Mouse (Mus musculus) heart, adult 2 months (tissue): ENCODE measurements around the gene Marcks. TPM values are rescaled to one million over a fixed set of nuclear protein-coding genes. Genes with fewer than 3 reads are reported as not detected.

Source experiments
- DNase-seq, 2 experiments: peaks; one replicate each; pipeline ENCODE4 v3.0.0; 2021
- H3K27ac ChIP-seq: fragments of 200-600 bp; 2 replicates; pipeline ENCODE4 v1.8.1; 2022
- H3K27me3 ChIP-seq: fragments of 200-500 bp; 2 replicates; pipeline ENCODE4 v1.6.1; 2012; ENCODE audit warnings: mild to moderate bottlenecking, low read length, inconsistent platforms, mixed read lengths; ENCODE audit not compliant: control insufficient read depth, insufficient read depth
- H3K36me3 ChIP-seq: fragments of 200-500 bp; 2 replicates; pipeline ENCODE4 v1.6.1; 2012; ENCODE audit warnings: low read length, inconsistent platforms; ENCODE audit not compliant: control insufficient read depth, insufficient read depth
- H3K4me1 ChIP-seq: fragments of 200-500 bp; 2 replicates; pipeline ENCODE4 v1.6.1; 2011; ENCODE audit warnings: low read length; ENCODE audit not compliant: control insufficient read depth, insufficient read depth
- H3K4me3 ChIP-seq: fragments of 200-600 bp; 2 replicates; pipeline ENCODE4 v1.8.1; 2022
- H3K79me2 ChIP-seq: fragments of 200-500 bp; replicated peaks from 2 replicates; pipeline ENCODE4 v1.6.1; 2012; ENCODE audit warnings: mild to moderate bottlenecking, inconsistent platforms, low read length, moderate library complexity, mixed read lengths; ENCODE audit not compliant: control insufficient read depth, insufficient read depth
- H3K9ac ChIP-seq: fragments of 200-500 bp; 2 replicates; pipeline ENCODE4 v1.6.1; 2012; ENCODE audit warnings: low read depth, mild to moderate bottlenecking, control low read depth, inconsistent platforms, low read length, mixed read lengths
- CTCF ChIP-seq: fragments of 200-600 bp; IDR thresholded peaks from 2 replicates; pipeline ENCODE4 v1.8.1; 2022; ENCODE audit warnings: antibody characterized with exemption, mild to moderate bottlenecking, moderate library complexity
- EP300 ChIP-seq: fragments of 200-500 bp; IDR thresholded peaks from 2 replicates; pipeline ENCODE4 v1.6.1; 2011; ENCODE audit warnings: low read depth, low read length, control low read depth; ENCODE audit not compliant: insufficient read depth
- POLR2A ChIP-seq: fragments of 200-500 bp; IDR thresholded peaks from 2 replicates; pipeline ENCODE4 v1.6.1; 2011; ENCODE audit warnings: mild to moderate bottlenecking, low read depth, low read length, control low read depth; ENCODE audit not compliant: insufficient read depth
- WGBS: fragments of 180-500 bp; shearing (Covaris S2); methylation state at CpG from one replicate; pipeline ENCODE4 v1.1.7; 2018; 5-methylcytosine and 5-hydroxymethylcytosine counted together
- intact Hi-C: fragments of 180-260 bp; cut with DNase I; formaldehyde crosslinking; loops from one replicate; pipeline ENCODE4 v1.15.1; 2025
- long read RNA-seq: library from polyadenylated mRNA; stranded (forward); transcript quantifications from one replicate; pipeline ENCODE4 v2.0.0, GENCODE M21; 2021
- polyA plus RNA-seq: library from polyadenylated mRNA; depleted of rRNA; stranded (reverse); fragments of >200 nt; gene quantifications from 2 replicates; pipeline ENCODE4 v1.2.3, GENCODE M21; 2012; rRNA removed
- total RNA-seq, 2 experiments: library from RNA; stranded (reverse); gene quantifications; 2 replicates each; pipeline ENCODE4 v1.2.3; 2021

Gene Marcks
- 10 to 100 TPM; 26.3 to 32.7 TPM for total RNA-seq
- 9.7 and 15.8 TPM in 2 replicates for polyA plus RNA-seq
- long read RNA-seq, full-length matches to known transcripts = 39 of 63 reads
- long read RNA-seq, partial matches to known transcripts = 0 of 63 reads
- long read RNA-seq, other reads (novel, unspliced or antisense) = 24 of 63 reads

DNA sequence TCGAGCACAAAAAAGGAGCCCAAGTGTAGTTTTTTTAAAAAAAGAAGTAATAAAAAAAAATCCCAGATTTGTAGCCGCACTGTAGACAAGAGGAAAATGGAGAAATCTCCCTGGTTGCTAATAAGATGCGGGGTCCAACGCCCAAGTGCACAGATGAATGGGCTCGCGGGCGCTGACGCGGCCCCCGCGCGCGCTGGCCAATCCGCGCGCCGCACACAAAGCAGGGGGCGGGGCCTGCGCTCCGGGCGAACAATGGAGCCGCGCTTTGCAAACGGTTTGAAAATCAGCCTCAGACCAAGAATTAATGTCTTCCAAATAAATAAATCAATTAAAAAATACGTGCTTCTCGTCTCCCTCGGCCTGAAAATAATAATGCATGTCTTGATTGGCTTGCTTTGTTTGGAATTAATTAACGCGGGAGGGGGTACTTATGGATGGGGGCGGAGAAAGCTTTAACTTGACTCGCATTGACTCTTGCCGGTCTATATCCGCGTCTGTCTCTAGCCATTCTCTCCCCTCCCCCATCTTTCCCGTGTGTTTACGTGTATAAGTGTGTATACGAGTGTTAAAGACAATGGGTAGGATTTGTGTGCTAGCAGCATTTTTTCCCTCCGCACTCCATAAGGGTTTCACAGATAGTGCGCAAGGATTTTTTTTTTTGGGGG, at the start of gene Marcks:
Gene Marcks (minus strand): TSS at position 143 of the 665 bp plus-strand sequence.
- Histone ChIP-seq H3K27ac (peak within 1 kb of the TSS; percentile 98), H3K36me3 (peaks cover 11% of the 10 kb centered on the region), H3K9ac (peak within 1 kb of the TSS; percentile 77), H3K4me3 (peak within 1 kb of the TSS; percentile 68), H3K79me2 (no peaks in the 10 kb centered on the region; the same call in 1 of the 2 replicates), H3K4me1 (peaks cover 6% of the 10 kb centered on the region), H3K27me3 (no peaks in the 10 kb centered on the region)
- DNase-seq = peak; percentile 90 to 92
- TF ChIP-seq CTCF (no peak), EP300 (0 out of 2 replicates have a peak, but pooled peaks have one; percentile 16), POLR2A (peak; percentile 90)
- under 1% methylated on average over 39 of the region's 39 CpGs for WGBS
- intact Hi-C loops = loop anchor here (5.0 to 10.0 kb wide), 3 partner anchors 343 to 1128 kb away; no protein-coding TSS in a partner anchor

GRCm38 (mm10) chr10:37177071-37177470, 38.4 kb upstream of the Marcks start:
- H3K4me3 ChIP-seq = no peak overlapping the region
- H3K9ac ChIP-seq = no peak overlapping the region
- no peaks in the 10 kb centered on the region for H3K4me1 ChIP-seq
- H3K27me3 ChIP-seq = no peaks in the 10 kb centered on the region
- no peak overlapping the region for H3K27ac ChIP-seq
- no peaks in the 10 kb centered on the region for H3K79me2 ChIP-seq
- 96% methylated on average over 3 of the region's 3 CpGs for WGBS
- H3K36me3 ChIP-seq = no peaks in the 10 kb centered on the region
- intact Hi-C loops = no loop called here
- TF ChIP-seq POLR2A (no peak), CTCF (no peak), EP300 (no peak)
- DNase-seq = no peak

GRCm38 (mm10) chr10:37172416-37172950, 33.8 kb upstream of the Marcks start:
- intact Hi-C loops = no loop called here
- H3K4me3 ChIP-seq = no peak overlapping the region
- no peaks in the 10 kb centered on the region for H3K79me2 ChIP-seq
- TF ChIP-seq CTCF (no peak), POLR2A (no peak), EP300 (no peak)
- H3K27ac ChIP-seq = no peak overlapping the region
- DNase-seq = no peak
- H3K4me1 ChIP-seq = peaks cover 3% of the 10 kb centered on the region
- no peaks in the 10 kb centered on the region for H3K27me3 ChIP-seq
- WGBS = 92% methylated on average over 8 of the region's 8 CpGs
- no peak overlapping the region for H3K9ac ChIP-seq
- H3K36me3 ChIP-seq = no peaks in the 10 kb centered on the region

DNA sequence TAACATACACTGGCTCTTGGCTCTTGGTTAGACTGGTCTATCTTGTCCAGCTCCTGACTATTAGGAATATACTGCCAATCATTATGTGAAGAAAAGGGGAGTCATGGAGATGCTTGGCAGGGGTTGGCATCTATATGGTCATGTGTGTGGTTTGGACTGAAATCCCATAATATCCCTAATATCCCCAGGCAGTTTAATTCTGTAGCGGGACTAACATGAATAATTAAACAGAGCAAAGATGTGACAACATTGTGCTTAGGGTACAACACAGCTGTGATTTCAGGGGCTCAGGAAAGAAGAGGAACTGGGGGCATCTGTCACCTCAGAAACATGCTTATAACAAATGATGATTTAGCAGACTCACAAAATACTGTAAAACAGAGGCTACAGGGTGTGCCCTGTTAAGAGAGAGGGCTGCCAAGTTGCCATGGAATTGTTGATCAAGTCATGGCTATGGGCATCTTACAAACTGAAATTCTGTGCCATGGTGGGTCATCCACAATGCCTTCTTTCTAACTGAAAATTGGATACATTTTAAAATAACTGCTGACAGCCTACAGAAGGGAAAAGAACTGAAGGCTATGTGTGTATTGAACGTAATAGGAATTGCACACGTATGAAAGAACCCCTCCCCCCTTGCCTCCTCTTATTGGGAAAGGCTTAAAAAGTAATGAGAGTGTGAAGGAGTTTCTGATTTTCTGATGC, 33.1 kb upstream of the Marcks start:
- no peak overlapping the region; the same call in 1 of the 2 replicates for H3K27ac ChIP-seq
- 90% methylated on average over 3 of the region's 3 CpGs for WGBS

GRCm38 (mm10) chr10:37170878-37171277, 32.2 kb upstream of the Marcks start:
- WGBS = 79% methylated on average over 4 of the region's 4 CpGs
- intact Hi-C loops = no loop called here
- TF ChIP-seq POLR2A (no peak), CTCF (no peak), EP300 (no peak)
- H3K27ac ChIP-seq = peak overlapping the region; percentile 63
- no peak overlapping the region for H3K9ac ChIP-seq
- no peaks in the 10 kb centered on the region for H3K27me3 ChIP-seq
- no peaks in the 10 kb centered on the region for H3K36me3 ChIP-seq
- DNase-seq = no peak
- no peak overlapping the region for H3K4me3 ChIP-seq
- no peaks in the 10 kb centered on the region for H3K79me2 ChIP-seq
- peaks cover 3% of the 10 kb centered on the region for H3K4me1 ChIP-seq

More for the DNA sequence above, 33.1 kb upstream of the Marcks start:
- Histone ChIP-seq H3K27me3 (no peaks in the 10 kb centered on the region), H3K9ac (no peak overlapping the region), H3K4me3 (no peak overlapping the region), H3K4me1 (peaks cover 3% of the 10 kb centered on the region), H3K79me2 (no peaks in the 10 kb centered on the region), H3K36me3 (no peaks in the 10 kb centered on the region)
- DNase-seq = no peak
- intact Hi-C loops = no loop called here
- no peak for TF ChIP-seq EP300
- no peak for TF ChIP-seq POLR2A

GRCm38 (mm10) chr10:37170466-37170865, 31.7 kb upstream of the Marcks start:
- Histone ChIP-seq H3K36me3 (no peaks in the 10 kb centered on the region), H3K79me2 (no peaks in the 10 kb centered on the region), H3K27ac (peak overlapping the region; percentile 63), H3K9ac (no peak overlapping the region), H3K4me3 (no peak overlapping the region), H3K4me1 (peaks cover 3% of the 10 kb centered on the region), H3K27me3 (no peaks in the 10 kb centered on the region)
- DNase-seq = peak; percentile 70 to 74
- TF ChIP-seq EP300 (no peak), CTCF (no peak), POLR2A (no peak)
- WGBS = 60% methylated on average over 4 of the region's 4 CpGs
- intact Hi-C loops = no loop called here
